Mouse (Mus musculus): Measurements from ENCODE around the gene Wipf1. TPM values are rescaled to one million over a fixed set of nuclear protein-coding genes. Genes with fewer than 3 reads are reported as not detected.

The Wipf1 gene
- polyA plus RNA-seq, 1 experiment from 2014 or later, result 15.1 TPM

- Histone ChIP-seq H3K4me2 (no peak overlapping the region), H3K4me3 (no peak overlapping the region), H3K9ac (no peak overlapping the region), H3K27ac (no peak overlapping the region), H3K36me3 (no peaks in the 10 kb centered on the region), H3K4me1 (peaks cover 6% of the 10 kb centered on the region; the same call in 1 of the 2 replicates), H3K9me3 (no peaks in the 10 kb centered on the region), H3K27me3 (no peaks in the 10 kb centered on the region)
- WGBS, result 86% methylated on average over 1 of the region's 1 CpGs
- ATAC-seq (ENCODE audit: insufficient number of reproducible peaks, low FRiP score, low TSS enrichment, low read depth), result no peak
Measured at GRCm38 (mm10) chr2:73387806-73388205, 141.7 kb downstream of the Wipf1 start.

GRCm38 (mm10) chr2:73386356-73387046 is 143.0 kb downstream of the Wipf1 start, which contains the start of gene Gpr155:
Gpr155 (minus strand) TSS chr2:73386572.
- H3K27ac ChIP-seq, result peak within 1 kb of the TSS; percentile 80
- peak within 1 kb of the TSS; percentile 75 for H3K4me3 ChIP-seq
- H3K36me3 ChIP-seq, result no peaks in the 10 kb centered on the region
- peak within 1 kb of the TSS; percentile 97 for H3K4me2 ChIP-seq
- peak within 1 kb of the TSS; percentile 59 for H3K9ac ChIP-seq
- H3K9me3 ChIP-seq, result no peaks in the 10 kb centered on the region
- no peaks in the 10 kb centered on the region for H3K27me3 ChIP-seq
- peak; percentile 99 for ATAC-seq (ENCODE audit: insufficient number of reproducible peaks, low FRiP score, low TSS enrichment, low read depth)
- WGBS, result under 1% methylated on average over 40 of the region's 44 CpGs
- H3K4me1 ChIP-seq, result peaks cover 6% of the 10 kb centered on the region; the same call in 1 of the 2 replicates

GRCm38 (mm10) chr2:73385641-73386355 is 143.7 kb downstream of the Wipf1 start:
- no peaks in the 10 kb centered on the region for H3K9me3 ChIP-seq
- H3K36me3 ChIP-seq, result no peaks in the 10 kb centered on the region
- peaks cover 6% of the 10 kb centered on the region; the same call in 1 of the 2 replicates for H3K4me1 ChIP-seq
- H3K27ac ChIP-seq, result no peak overlapping the region
- H3K4me2 ChIP-seq, result peak overlapping the region; percentile 97
- H3K27me3 ChIP-seq, result no peaks in the 10 kb centered on the region
- H3K4me3 ChIP-seq, result peak overlapping the region; percentile 75
- H3K9ac ChIP-seq, result peak overlapping the region; percentile 59
- WGBS, result under 1% methylated on average over 29 of the region's 29 CpGs
- ATAC-seq (ENCODE audit: insufficient number of reproducible peaks, low FRiP score, low TSS enrichment, low read depth), result no peak

GRCm38 (mm10) chr2:73385172-73385571 is 144.4 kb downstream of the Wipf1 start:
- Histone ChIP-seq H3K9me3 (no peaks in the 10 kb centered on the region), H3K27me3 (no peaks in the 10 kb centered on the region), H3K27ac (no peak overlapping the region), H3K9ac (no peak overlapping the region), H3K4me3 (0 out of 2 replicates have a peak overlapping the region, but pooled peaks have one; percentile 75), H3K4me1 (peaks cover 6% of the 10 kb centered on the region; the same call in 1 of the 2 replicates), H3K4me2 (peak overlapping the region; percentile 97; the same call in 1 of the 2 replicates), H3K36me3 (no peaks in the 10 kb centered on the region)
- no peak for ATAC-seq (ENCODE audit: insufficient number of reproducible peaks, low FRiP score, low TSS enrichment, low read depth)
- WGBS, result 78% methylated on average over 4 of the region's 4 CpGs

GRCm38 (mm10) chr2:73380298-73380975 is 149.1 kb downstream of the Wipf1 start:
- Histone ChIP-seq H3K9ac (no peak overlapping the region), H3K36me3 (no peaks in the 10 kb centered on the region), H3K4me3 (no peak overlapping the region), H3K9me3 (no peaks in the 10 kb centered on the region), H3K4me2 (no peak overlapping the region), H3K4me1 (no peaks in the 10 kb centered on the region), H3K27me3 (no peaks in the 10 kb centered on the region), H3K27ac (no peak overlapping the region)
- 83% methylated on average over 9 of the region's 9 CpGs for WGBS
- ATAC-seq (ENCODE audit: insufficient number of reproducible peaks, low FRiP score, low TSS enrichment, low read depth), result no peak

GRCm38 (mm10) chr2:73379656-73380055 is 149.9 kb downstream of the Wipf1 start:
- H3K4me2 ChIP-seq, result no peak overlapping the region
- H3K27me3 ChIP-seq, result no peaks in the 10 kb centered on the region
- ATAC-seq (ENCODE audit: insufficient number of reproducible peaks, low FRiP score, low TSS enrichment, low read depth), result no peak
- H3K36me3 ChIP-seq, result no peaks in the 10 kb centered on the region
- H3K9me3 ChIP-seq, result no peaks in the 10 kb centered on the region
- H3K9ac ChIP-seq, result no peak overlapping the region
- no peak overlapping the region for H3K4me3 ChIP-seq
- WGBS, result 67% methylated on average over 5 of the region's 5 CpGs
- H3K27ac ChIP-seq, result no peak overlapping the region
- no peaks in the 10 kb centered on the region for H3K4me1 ChIP-seq

Other genes starting within 250 kb of the Wipf1 start
- gene Scrn3, start 217.1 kb downstream of the Wipf1 start, polyA plus RNA-seq (2015; fragmentation: Nextera tagmentation; extraction: Ambion mirVana), result 13.9 and 14.2 TPM in 2 replicates
- gene Cir1, start 217.0 kb downstream of the Wipf1 start, polyA plus RNA-seq (2015; fragmentation: Nextera tagmentation; extraction: Ambion mirVana), result 23.0 and 26.8 TPM in 2 replicates
- gene Gpr155, start 143.2 kb downstream of the Wipf1 start, polyA plus RNA-seq (2015; fragmentation: Nextera tagmentation; extraction: Ambion mirVana), result 5.9 and 6.9 TPM in 2 replicates
- gene Chrna1, start 50.6 kb upstream of the Wipf1 start, polyA plus RNA-seq (2015; fragmentation: Nextera tagmentation; extraction: Ambion mirVana), result 10.8 and 24.1 TPM in 2 replicates
- gene Chn1, start 245.6 kb upstream of the Wipf1 start, polyA plus RNA-seq (2015; fragmentation: Nextera tagmentation; extraction: Ambion mirVana), result 18.4 and 20.2 TPM in 2 replicates

Measured in limb, embryonic 15.5 days (tissue).